Mouse (Mus musculus): ENCODE measurements around the gene Xrcc4. TPM values are rescaled to one million over a fixed set of nuclear protein-coding genes. Genes with fewer than 3 reads are reported as not detected.
"Not testable (repeated sequence)": the region's sequence is repeated elsewhere in the genome, so short reads cannot be mapped to it uniquely, and the experiment has no call there.

Xrcc4 gene
- polyA plus RNA-seq (2012; rRNA removed): 1.4 and 1.8 TPM in 2 replicates

DNA sequence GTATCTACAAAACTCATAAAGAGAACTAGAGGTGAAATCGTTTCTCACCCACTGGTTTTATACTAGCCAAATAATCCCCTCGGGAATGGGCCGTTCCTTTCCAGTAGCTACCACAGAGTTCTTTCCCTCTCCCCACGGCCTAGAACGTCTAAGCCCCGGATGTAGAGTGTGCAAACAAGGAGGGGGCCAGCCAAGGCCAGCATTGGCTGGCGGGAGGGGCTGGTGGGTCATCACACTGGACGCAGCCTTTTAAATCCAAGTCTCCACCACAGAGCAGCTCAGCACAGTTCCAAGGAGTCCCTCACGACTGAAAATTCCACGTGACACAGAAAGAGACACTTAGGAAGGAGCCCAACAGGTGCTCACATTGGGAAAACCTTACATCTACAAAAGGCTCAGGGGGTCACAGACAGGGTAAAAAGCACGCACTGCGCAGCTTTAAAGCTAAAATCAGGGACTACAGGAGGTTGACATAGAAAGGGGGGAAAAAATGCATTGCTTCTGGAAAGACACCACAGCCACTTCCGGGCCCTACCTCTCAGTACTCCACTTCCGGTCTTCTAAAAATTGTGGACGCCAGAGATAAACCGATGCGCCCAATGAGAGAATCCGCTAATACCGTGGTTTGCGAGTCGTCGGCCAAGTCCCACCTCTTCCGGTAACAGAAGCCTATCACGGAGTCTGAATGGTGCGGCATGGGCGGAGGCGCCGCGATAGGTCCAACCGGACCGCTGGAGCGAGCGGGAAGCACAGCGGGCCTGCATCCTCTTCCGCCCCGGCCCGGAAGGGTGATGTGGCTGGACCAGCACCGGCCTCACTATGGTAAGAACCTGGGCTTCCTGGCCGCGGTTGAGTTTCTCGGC is at the start of gene Xrcc4, which contains the start of gene Tmem167:
Gene Xrcc4, minus strand, starts transcription at position 647 of the 863 bp plus-strand sequence.
Gene Tmem167, plus strand, starts transcription at position 162 of the 863 bp plus-strand sequence.
- peak; percentile 89 for DNase-seq (ENCODE audit: low read depth)

DNA sequence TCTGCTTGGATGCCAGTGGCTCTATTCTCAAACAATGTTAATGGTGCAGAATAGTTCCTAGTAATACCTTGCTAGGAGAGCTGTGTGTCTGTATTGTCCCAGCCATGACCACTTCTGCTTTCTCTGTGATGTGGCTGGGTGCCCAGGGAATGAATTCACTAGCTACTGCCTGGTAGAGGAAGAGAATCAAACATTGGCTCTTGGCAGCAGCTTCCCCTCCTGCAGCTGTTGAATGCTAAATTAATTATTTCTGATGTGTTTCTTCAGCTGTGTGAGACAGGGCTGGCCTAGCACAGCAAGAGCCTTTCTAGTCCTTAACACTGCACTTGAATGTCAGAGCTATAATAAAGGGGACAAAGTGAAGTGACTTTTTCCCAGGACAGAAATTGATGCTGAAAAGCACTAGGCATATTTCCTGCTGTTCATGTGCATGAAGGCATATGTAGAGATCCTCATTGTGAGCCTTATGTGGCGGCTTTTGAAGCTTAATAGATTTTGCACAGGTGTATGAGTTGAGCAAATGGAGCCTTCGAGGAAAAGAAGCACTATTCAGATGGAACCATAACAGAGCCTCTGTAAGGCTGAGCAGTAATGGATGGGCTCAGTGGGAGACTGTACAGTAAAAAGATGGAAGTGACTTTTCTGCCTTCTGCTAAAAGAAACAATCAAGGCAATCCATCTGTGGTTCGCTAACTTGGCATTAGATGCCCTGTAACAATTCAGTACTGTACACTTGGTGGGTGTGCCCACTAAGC is 46.9 kb upstream of the Xrcc4 start:
- DNase-seq (ENCODE audit: low read depth): no peak

DNA sequence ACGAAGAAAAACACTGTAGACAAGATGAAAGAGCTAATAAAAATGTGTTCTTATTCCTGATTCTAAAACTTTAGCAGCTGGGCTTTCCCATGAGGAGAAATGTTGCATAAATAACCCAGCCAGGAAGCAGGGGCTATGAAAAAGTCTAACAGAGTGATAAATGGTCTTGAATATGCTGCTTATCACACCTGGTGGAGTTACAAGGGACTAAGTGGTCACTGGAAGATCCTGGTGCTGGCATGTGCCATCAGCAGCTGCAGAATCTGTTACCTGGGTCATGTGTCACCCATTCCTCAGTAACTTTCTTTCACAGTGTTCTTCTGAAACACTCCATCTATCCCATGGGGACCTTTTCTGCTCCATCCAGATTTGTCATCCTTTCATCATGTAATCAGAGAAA is 22.3 kb upstream of the Xrcc4 start:
- no peak for DNase-seq (ENCODE audit: low read depth)

DNA sequence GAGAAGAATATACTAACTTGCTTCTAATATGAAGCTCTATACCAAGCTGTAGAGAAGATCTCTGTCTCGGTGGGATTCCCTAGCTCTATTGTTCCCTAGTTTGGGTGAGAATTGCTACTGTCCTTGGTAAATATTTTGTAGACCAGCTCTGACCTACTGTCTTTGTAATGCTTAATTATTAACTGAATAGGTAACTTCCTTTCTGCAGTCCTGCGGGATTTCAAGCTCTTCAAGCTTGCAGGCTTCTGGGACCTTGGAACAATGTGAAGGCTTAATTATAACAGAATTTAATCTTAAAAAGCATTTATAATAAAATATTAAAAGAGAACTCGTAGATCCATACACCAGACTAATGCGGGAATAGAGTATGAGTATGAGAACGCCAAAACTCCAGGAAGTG is 19.3 kb upstream of the Xrcc4 start:
- not testable (repeated sequence) for DNase-seq (ENCODE audit: low read depth)

DNA sequence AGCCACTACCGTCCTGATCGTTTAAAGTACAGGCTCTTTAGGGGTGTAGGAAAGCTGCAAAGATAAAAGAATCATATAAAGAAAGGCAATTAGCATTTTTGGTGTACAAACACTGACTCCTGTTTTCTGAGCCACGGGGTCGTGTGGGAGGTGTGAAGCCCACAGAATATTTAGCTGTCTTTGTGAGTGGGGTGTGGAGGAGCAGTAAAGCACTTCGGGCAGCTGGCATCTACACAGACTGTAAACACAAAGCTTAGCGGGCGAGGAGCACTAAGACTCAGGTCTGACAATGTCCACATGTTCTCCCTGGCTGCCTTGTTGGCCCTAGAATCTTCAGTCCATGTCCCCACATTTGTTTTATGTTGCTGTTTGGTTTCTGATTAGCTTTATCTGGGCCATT is 16.7 kb upstream of the Xrcc4 start:
- no peak for DNase-seq (ENCODE audit: low read depth)

DNA sequence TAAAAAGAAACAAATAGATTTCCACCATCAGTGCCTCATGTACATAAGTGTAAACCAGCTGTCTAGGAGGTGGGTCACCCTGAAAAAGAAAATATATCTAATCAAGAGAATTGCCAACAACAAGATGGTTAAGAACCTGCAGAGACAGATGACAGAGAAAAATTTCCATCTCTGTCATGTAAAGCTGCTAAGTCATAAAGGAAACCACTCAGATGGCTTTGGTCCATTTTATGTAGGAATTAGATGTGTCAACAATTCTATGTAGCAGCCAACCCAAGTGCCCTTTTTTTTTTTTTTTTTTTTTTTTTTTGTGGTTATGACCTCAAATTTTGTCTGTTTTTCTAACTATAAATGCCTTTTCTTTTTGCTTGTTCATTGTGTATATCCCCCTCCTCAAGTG is 12.1 kb upstream of the Xrcc4 start:
- DNase-seq (ENCODE audit: low read depth): no peak

DNA sequence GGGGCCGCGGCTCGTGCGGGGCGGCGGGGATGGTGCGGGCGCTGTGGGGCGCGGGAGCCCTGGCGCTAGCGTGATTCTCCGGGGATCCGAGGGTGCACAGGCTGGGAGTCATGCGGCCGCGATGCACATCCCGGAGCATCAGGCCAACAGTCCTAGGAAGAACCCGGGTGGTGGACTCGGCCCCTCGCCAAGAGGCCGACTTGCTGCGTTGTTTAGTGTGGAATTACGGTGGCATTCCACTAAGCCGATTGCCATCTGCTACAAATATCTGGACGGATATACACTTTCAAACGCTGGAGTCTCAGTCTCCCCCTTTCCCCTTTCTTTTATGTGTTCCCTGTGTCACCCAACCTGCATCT is 396 bp upstream of the Xrcc4 start:
- no peak for DNase-seq (ENCODE audit: low read depth)

DNA sequence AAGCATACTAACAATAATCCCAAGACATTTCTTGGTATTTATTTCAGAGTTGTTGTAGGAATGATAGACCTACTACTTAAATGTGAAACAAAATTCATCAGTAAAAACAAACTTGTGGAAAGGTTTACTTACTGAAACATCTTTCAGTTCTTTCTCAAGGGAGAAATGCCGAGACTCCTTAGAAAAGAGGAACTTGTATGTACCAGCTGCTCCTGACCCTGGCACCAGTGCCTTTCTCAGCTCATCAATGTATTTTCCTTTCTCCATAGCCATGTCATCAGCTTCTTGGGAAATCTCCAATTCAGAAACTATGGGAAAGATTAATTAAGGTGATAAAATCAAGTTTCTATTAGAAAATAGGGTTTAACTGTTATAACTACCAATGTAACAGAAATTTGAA is 27.5 kb downstream of the Xrcc4 start:
- no peak for DNase-seq (ENCODE audit: low read depth)

DNA sequence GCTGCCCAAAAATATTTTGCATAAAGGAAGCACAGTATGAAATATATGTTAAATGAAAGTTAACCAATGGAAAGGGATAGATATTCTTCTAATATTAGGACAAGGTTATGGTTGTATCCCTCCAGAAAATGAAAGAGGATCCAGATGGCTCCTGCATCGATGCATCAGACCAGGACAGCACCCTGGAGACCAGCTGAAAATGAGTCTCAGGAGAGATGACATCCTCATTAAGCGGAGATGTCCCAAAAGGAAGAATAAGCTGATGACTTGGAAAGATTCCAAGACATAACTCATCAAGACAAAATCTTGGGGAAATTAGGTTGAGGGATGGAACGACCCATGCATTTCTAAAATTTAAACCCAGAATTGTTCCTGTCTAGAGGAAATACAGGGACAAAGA is 37.0 kb downstream of the Xrcc4 start:
- no peak for DNase-seq (ENCODE audit: low read depth)

DNA sequence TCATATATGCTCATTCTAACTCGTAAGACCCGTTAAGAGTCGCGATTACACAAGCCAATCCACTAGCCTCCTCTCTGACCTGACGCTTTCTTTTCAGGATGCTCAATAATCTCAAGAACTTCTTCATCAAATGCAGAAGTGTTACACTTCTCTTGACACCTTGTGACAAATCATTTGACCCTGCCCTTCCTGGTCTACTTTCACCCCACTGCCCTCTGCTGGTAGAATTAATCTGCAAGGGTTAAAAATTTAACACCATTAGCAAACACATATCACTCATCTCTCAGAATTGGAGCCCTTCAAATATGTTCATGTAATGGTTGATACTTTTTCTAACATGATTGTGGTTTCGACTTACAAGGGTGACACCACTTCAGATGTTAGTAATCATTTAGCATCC is 37.7 kb downstream of the Xrcc4 start:
- no peak for DNase-seq (ENCODE audit: low read depth)

DNA sequence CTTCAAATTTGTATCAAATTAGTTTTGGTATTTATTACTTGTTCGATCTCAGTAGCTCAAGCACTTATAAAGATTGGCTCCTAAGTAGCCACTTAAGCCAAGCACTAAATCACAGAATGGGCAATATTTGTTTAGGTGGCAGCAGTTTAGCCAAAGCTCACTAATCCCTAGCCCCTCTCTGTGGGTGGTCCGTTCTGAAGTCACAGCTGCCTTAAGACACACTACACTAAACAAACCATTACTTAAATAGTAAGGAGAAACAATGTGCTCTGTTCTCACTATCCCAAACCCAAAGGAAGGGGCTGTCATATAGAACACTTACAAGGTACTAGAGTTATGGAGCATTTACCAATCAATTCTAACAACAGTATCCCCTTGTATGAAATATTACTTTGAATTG is 49.8 kb downstream of the Xrcc4 start:
- no peak for DNase-seq (ENCODE audit: low read depth)

DNA sequence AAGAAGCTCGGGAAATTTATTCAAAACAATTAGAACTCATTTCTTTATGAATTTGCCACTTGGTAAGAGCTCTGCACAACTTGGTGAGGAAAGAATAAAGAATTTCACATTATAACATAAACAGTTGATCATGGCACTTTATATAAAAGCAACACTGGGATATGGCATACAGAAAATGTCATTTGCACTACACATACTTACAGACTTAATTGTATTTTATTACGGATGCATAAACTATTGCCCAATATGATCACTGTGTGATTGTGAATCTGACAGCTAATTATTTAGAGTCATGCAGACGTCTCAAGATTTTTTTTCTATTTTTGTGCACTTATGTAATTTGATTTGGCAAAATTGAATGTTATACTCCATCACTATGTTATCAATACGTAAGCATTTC is 56.4 kb downstream of the Xrcc4 start:
- DNase-seq (ENCODE audit: low read depth): no peak

DNA sequence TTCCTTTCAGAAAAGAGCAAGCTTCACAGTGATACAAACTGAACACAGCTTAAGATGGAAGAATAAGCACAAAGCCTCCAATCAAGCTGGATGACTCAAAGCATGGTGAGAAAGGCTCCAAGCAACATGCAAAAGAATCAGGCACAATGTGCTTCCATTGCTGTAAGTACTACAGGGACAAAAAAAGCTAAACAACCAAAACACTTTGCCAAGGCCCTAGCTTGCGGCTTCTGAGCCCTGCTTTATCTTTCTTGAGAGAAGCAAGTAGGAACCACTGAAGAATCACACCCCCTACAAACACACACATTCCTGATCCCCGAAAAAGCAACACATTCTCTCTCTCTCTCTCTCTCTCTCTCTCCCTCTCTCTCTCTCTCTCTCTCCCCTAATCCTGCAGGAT is 56.9 kb downstream of the Xrcc4 start:
- DNase-seq (ENCODE audit: low read depth): no peak

DNA sequence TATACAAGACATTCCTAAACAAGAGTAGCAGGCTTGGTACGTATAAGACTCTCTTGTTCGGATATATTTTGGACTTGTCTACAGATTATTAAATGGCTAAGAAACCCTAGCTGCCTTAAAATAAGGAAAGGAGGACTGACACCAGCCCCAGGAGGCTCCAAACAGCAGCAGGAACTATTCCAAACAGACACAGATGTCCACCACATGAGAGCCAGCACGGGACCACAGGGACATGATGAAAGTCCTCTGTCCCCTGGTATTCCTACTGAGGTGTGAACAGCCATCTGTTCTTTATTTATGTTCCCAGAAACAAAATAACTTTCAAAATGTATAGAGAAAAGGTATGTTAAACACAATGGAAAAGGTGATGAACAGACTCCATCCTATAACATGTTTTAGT is 58.5 kb downstream of the Xrcc4 start:
- DNase-seq (ENCODE audit: low read depth): no peak

DNA sequence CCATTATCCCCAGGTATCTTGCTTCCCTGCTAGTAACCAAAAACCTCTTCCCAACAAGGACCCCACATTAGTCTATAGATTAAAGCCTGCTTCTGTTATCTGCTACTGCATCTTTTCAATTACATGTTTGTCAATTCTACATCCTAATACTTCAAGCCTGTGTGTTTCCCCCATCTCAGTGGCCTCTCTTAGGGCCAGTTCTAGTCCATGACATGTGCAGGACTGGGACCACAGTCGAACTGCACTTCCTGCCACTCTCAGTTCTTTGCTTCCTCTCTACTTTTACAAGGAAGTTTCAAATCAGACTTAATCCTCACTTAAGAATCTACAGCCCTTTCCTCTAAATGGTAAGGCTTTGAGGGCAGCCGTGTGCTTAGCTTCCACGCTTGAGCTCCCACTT is 76.8 kb downstream of the Xrcc4 start:
- DNase-seq (ENCODE audit: low read depth): no peak

DNA sequence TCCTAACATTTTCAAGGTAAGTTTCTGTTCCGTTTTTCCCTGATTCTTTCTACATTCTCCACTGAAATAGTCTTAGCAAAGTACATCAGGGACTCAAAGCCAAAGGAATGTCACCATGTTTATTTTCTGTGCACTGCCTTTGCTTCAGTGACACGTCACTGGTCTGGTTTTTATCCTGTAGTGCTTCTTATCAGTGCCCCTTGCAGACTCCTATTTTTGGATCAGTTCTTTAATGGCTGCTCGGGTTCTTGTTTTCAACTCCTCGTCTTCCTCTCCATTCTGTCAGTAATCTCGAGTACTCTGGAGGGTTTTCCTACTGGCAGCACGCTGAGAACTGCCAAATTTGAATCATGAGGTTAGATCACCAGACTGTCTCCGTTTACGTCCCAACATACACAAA is 77.2 kb downstream of the Xrcc4 start:
- DNase-seq (ENCODE audit: low read depth): no peak

DNA sequence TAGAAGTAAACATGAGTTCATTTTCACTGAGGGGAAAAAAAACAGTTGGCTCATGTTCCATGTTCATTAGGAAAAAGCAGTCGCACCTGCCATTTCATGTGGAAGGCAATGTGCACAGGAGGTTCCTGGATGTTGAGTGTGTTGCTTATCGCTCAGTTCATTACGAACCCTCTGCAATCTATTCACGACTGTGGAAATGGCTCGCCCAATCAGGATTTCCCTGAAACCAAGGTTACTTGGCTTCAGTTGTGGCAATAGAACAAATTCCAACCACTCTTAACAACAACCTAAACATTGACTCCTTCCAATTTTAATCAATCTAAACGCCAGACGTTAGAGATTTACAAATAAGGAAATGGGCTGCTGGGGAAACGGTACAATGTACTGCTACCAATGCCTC is 78.3 kb downstream of the Xrcc4 start:
- DNase-seq (ENCODE audit: low read depth): no peak

DNA sequence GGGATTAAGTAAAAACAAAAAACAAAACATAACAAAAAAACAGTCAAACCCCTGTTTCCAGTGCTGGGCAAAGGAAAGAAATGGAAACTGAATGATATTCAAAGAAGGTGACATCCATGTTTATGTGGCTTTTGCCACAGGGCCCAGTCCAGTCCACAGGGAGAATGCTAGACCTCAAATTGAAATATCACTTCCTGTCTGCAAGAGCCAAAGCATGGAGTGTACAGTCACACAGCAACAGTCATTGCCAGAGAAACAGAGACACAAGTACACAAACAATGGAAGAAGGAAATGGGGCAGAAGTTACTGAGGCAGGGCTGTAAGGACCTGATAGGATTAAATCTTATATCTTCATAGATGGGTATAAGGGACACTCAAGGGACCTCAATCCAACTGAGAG is 79.6 kb downstream of the Xrcc4 start:
- no peak for DNase-seq (ENCODE audit: low read depth)

DNA sequence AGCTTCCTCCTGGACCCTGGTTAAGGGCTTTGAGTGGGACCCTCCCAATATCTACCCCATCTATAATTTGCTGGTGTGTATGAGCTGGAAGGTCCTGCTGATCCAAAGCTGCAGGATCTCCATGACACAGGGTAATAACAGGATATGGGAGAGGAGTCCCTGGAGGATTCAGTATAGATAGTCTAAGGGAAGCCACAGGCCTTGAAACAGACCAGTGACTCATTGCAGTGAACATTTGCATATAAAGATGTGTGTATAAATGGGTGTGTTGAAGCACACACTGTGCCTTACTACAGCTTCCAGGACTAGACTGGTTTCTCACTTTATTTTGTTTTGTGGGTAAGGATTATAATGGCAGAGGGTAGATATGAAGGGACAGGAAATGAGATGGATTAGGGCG is 83.8 kb downstream of the Xrcc4 start:
- DNase-seq (ENCODE audit: low read depth): no peak

DNA sequence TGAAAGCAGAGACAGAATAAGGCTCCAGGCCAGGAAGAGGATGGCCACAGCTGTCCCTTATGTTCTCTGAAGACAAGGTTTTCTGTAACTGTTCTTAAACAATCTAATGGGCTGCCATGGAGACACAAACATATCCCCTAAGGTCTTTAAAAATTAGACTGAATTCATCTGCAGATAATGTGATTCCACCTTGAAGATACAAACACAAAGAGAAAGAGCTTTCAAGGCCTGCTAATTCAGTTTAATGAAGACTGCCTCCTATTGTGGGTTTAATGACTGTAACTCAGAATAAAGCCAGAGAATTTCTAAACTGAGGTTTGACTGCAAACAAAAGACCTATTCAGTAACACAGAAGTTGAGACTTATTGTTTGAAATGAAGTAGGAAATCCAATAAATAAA is 91.9 kb downstream of the Xrcc4 start:
- no peak for DNase-seq (ENCODE audit: low read depth)

DNA sequence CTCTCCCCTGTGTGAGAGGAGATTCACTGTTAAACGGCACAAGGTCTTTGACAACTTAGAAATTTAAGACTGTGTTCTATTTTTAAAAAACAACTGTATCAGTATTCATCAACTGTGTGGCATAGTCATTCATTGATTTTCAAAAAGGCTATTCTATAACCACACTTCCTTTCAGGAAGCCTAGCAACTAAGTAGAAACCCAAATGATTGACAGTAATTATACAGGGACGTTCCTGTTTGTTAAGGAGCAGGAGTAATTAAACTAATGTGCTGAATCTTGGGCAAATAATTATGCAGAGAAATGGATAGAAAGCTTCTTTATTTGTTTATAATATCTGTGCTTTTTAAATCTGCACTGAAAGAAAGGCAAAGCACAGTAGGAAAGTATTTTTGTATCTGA is 103.3 kb downstream of the Xrcc4 start:
- no peak for DNase-seq (ENCODE audit: low read depth)

DNA sequence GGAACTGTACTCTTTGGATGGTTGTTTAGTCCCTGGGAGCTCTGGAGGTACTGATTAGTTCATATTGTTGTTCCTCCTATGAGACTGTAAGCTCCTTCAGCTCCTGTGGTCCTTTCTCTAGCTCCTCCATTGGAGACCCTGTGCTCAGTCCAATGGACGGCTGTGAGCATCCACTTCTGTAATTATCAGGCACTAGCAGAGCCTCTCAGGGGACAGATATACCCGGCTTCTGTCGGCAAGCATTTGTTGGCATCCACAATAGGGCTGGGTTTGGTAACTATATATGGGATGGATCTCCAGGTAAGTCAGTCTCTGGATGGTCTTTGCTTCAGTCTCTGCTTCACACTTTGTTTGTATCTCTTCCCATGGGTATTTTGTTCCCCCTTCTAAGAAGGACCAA is 118.5 kb downstream of the Xrcc4 start:
- no peak for DNase-seq (ENCODE audit: low read depth)

DNA sequence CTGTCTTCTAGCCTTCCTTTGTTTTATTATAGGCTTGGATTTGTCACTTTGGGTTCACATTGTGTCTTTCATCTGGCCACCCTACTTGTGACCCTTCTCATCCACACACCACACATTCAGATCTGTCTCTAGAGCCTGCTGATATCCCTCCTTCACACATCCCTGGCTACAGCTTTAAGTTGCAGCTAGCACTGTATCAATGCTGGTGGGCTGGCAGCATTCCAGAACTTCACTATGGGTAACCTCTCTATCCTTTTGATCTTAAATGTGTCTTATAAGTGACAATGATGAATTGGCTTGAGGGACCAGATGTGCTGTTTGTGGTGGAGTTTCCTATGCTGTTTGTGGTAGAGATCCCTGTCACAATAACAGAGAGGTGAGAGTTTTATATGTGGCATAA is 120.7 kb downstream of the Xrcc4 start:
- DNase-seq (ENCODE audit: low read depth): no peak

Measured in gonadal fat pad, adult 2 months (tissue).